7 mouse cellular contexts compared by ENCODE assay signal in genomic region chr1:180386951-180387749, GRCm38 (mm10). TPM values are rescaled to one million over a fixed set of nuclear protein-coding genes. Genes with fewer than 3 reads are reported as not detected.
DNase-seq lines count a peak whose midpoint lies in the region; ATAC-seq lines count a peak whose summit lies in the region.

No protein-coding gene starts in this region.

- H3K4me2 ChIP-seq in midbrain, embryonic 13.5 days (replicated peaks) = peak overlapping the region; percentile 54

- WGBS in limb, embryonic 10.5 days = 3% methylated on average over 27 of the region's 27 CpGs
- WGBS in midbrain, embryonic 13.5 days = under 1% methylated on average over 27 of the region's 27 CpGs

- H3K27me3 ChIP-seq in limb, embryonic 10.5 days (ENCODE audit: low read depth, poor library complexity, severe bottlenecking) = no peaks in the 10 kb centered on the region
- H3K27me3 ChIP-seq in midbrain, embryonic 13.5 days = no peaks in the 10 kb centered on the region

- peaks cover 3% of the 10 kb centered on the region; the same call in 1 of the 2 replicates for H3K36me3 ChIP-seq in limb, embryonic 10.5 days
- H3K36me3 ChIP-seq in midbrain, embryonic 13.5 days = no peaks in the 10 kb centered on the region

- peak; percentile 96 for ATAC-seq in granulocyte monocyte progenitor cell, adult 5-6 weeks (replicated peaks; ENCODE audit: poor library complexity, severe bottlenecking)
- ATAC-seq in midbrain, embryonic 13.5 days = peak; percentile 96

- no peaks in the 10 kb centered on the region for H3K9me3 ChIP-seq in limb, embryonic 10.5 days (replicated peaks)
- H3K9me3 ChIP-seq in midbrain, embryonic 13.5 days = no peaks in the 10 kb centered on the region

- peak; percentile 99 for DNase-seq in adrenal gland, adult 8-10 months
- DNase-seq in embryo, embryonic 9.5 days (ENCODE audit: extremely low spot score) = peak; percentile 100
- peak; percentile 99 for DNase-seq in kidney, adult 11 months
- DNase-seq in limb, embryonic 10.5 days (ENCODE audit: low spot score) = peak; percentile 99
- peak; percentile 96 for DNase-seq in spleen, adult 12 weeks (ENCODE audit: low spot score)

- peak overlapping the region; percentile 83 for H3K27ac ChIP-seq in limb, embryonic 10.5 days
- H3K27ac ChIP-seq in midbrain, embryonic 13.5 days = peak overlapping the region; percentile 67

- peaks cover 28% of the 10 kb centered on the region for H3K4me1 ChIP-seq in limb, embryonic 10.5 days
- peaks cover 21% of the 10 kb centered on the region for H3K4me1 ChIP-seq in midbrain, embryonic 13.5 days (replicated peaks)

- peak overlapping the region; percentile 50 for H3K9ac ChIP-seq in midbrain, embryonic 13.5 days (replicated peaks)

- H3K4me3 ChIP-seq in limb, embryonic 10.5 days = peak overlapping the region; percentile 50
- peak overlapping the region; percentile 41 for H3K4me3 ChIP-seq in midbrain, embryonic 13.5 days (replicated peaks)

RNA-seq across cellular contexts. Expression of gene Itpkb, which starts 56.9 kb away (rescaled TPM):
- total RNA-seq in adrenal gland, adult 8-10 months (2022) = 10 to 100 TPM; 64.4 to 99.3 (median 78.9) TPM
- 18.7 and 19.6 TPM in 2 replicates for total RNA-seq in granulocyte monocyte progenitor cell, adult 5-6 weeks (2014; fragmentation: Nextera tagmentation)
- 9.6 and 13.3 TPM in 2 replicates for total RNA-seq in granulocyte monocyte progenitor cell, adult 5-6 weeks (2017)
- 6.2 and 10.1 TPM in 2 replicates for polyA plus RNA-seq in limb, embryonic 10.5 days (2016; fragmentation: Nextera tagmentation; extraction: Ambion mirVana)
- polyA plus RNA-seq in midbrain, embryonic 13.5 days (2015; fragmentation: Nextera tagmentation; extraction: Ambion mirVana) = 2.2 and 2.5 TPM in 2 replicates

Comparison
In these comparisons a context has a peak if more than half of its experiments do, and no peak if none do; other contexts are left out.
1. Peak in every context shown above with its lines: DNase-seq, ATAC-seq, H3K4me3 ChIP-seq and H3K27ac ChIP-seq.